Mouse (Mus musculus) liver, embryonic 15.5 days (tissue): Measurements from ENCODE around the gene Pde4b. TPM values are rescaled to one million over a fixed set of nuclear protein-coding genes. Genes with fewer than 3 reads are reported as not detected.
"Not testable (repeated sequence)": the region's sequence is repeated elsewhere in the genome, so short reads cannot be mapped to it uniquely, and the experiment has no call there.

ENCODE experiments used
- ATAC-seq: fragments of 200-750 bp; cut with Nextera tagmentation; 2 replicates; pipeline ENCODE4 v1.8.0; 2017; ENCODE audit warnings: moderate number of reproducible peaks, mild to moderate bottlenecking, moderate library complexity; ENCODE audit not compliant: insufficient read depth
- H3K27ac ChIP-seq: fragments of 300-500 bp; sonication (generic); replicated peaks from 2 replicates; pipeline ENCODE4 v1.5.1; 2015; ENCODE audit warnings: mild to moderate bottlenecking, inconsistent platforms
- H3K27me3 ChIP-seq: fragments of 300-500 bp; sonication (generic); 2 replicates; pipeline ENCODE4 v1.6.1; 2015; ENCODE audit warnings: mild to moderate bottlenecking, inconsistent platforms
- H3K36me3 ChIP-seq: fragments of 300-500 bp; sonication (generic); replicated peaks from 2 replicates; pipeline ENCODE4 v1.6.1; 2015; ENCODE audit warnings: moderate library complexity, mild to moderate bottlenecking, inconsistent platforms
- H3K4me1 ChIP-seq: fragments of 300-500 bp; sonication (generic); replicated peaks from 2 replicates; pipeline ENCODE4 v1.6.1; 2015; ENCODE audit warnings: inconsistent platforms
- H3K4me2 ChIP-seq: fragments of 300-500 bp; sonication (generic); 2 replicates; pipeline ENCODE4 v1.6.1; 2015; ENCODE audit warnings: moderate library complexity, mild to moderate bottlenecking, inconsistent platforms
- H3K4me3 ChIP-seq: fragments of 300-500 bp; sonication (generic); replicated peaks from 2 replicates; pipeline ENCODE4 v1.5.1; 2015; ENCODE audit warnings: mild to moderate bottlenecking, inconsistent platforms
- H3K9ac ChIP-seq: fragments of 300-500 bp; sonication (generic); 2 replicates; pipeline ENCODE4 v1.6.1; 2015; ENCODE audit warnings: moderate library complexity, mild to moderate bottlenecking, inconsistent platforms
- H3K9me3 ChIP-seq: fragments of 300-500 bp; sonication (generic); replicated peaks from 2 replicates; pipeline ENCODE4 v1.6.1; 2016; ENCODE audit warnings: inconsistent platforms
- WGBS: fragments of 180-500 bp; shearing (Covaris S2); methylation state at CpG from one replicate; pipeline ENCODE4 v1.1.7; 2015; ENCODE audit warnings: mixed read lengths; ENCODE audit not compliant: insufficient replicate concordance; 5-methylcytosine and 5-hydroxymethylcytosine counted together
- polyA plus RNA-seq: library from polyadenylated mRNA; unstranded; fragments of >200 nt; fragmentation: Nextera tagmentation; extraction: Ambion mirVana; gene quantifications from 2 replicates; pipeline ENCODE4 v1.2.1, GENCODE M21; 2015

Pde4b gene
- polyA plus RNA-seq, 1 experiment from 2014 or later = 2.5 TPM

DNA sequence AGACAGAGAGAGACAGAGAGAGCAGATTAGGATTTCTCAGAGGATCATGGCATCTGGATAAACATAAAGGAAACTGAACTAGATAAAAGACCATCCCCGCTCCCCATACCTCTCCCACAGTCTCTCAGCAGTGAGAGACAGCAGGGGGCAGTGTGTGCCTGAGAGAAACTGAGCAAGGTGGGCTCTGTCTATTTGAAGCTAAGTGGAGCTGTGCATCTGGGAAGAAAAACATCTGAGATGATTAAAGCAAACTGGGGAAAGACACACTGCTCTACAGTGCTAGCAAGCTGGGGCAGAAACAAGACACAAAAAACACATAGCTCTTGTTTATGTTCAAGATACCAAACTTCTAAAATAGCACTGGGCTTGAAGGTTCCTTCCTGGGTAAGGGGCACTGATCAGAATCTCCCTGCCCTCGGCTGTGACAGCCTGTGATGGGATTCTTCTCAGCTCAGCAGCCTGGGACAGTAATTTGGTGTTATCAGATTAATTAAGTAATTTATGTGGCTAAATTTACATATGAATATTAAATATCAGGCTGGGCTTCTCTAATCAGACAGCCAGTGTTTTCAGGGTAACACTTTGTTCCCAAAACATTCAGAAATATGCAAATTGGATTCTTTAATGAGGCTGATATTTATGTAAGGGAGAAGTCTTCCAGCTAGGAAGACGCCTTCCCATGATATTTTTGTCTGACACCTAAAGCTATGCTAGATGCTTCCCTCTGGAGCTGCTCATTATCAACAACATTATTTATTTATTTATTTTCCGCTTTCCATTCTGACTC lies 399.0 kb downstream of the Pde4b start:
- no peak overlapping the region for H3K27ac ChIP-seq
- H3K4me2 ChIP-seq = no peak overlapping the region
- ATAC-seq = no peak
- WGBS = 43% methylated on average over 4 of the region's 4 CpGs
- H3K9me3 ChIP-seq = no peaks in the 10 kb centered on the region
- no peak overlapping the region for H3K9ac ChIP-seq
- H3K4me3 ChIP-seq = no peak overlapping the region
- H3K4me1 ChIP-seq = no peaks in the 10 kb centered on the region
- no peaks in the 10 kb centered on the region for H3K36me3 ChIP-seq
- H3K27me3 ChIP-seq = no peaks in the 10 kb centered on the region

GRCm38 (mm10) chr4:102486921-102487240 lies 399.5 kb downstream of the Pde4b start:
- no peak overlapping the region for H3K27ac ChIP-seq
- no peak overlapping the region for H3K9ac ChIP-seq
- no peaks in the 10 kb centered on the region for H3K36me3 ChIP-seq
- no peak overlapping the region for H3K4me2 ChIP-seq
- 57% methylated on average over 3 of the region's 3 CpGs for whole genome bisulfite sequencing
- H3K4me3 ChIP-seq = no peak overlapping the region
- H3K4me1 ChIP-seq = no peaks in the 10 kb centered on the region
- no peaks in the 10 kb centered on the region for H3K27me3 ChIP-seq
- H3K9me3 ChIP-seq = no peaks in the 10 kb centered on the region
- ATAC-seq = no peak

DNA sequence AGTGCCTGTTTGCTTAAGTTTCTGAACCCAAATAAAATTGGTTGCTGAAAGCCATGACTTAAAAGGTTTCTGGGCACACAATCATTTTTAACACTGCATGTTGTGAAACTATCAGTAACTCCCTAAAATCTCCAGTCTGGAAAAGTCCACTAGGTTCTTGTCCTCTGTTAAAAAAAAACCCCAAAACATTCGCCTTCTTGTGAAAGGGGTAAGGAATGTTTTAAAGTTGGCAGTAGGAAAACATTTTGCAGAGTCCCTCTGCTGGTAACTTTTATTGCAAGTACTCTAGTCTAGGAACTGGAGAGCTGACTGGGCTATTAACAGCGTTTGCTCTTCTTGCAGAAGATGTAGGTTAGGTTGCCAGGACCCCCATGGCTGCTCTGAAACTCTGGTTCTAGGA lies 400.7 kb downstream of the Pde4b start:
- Histone ChIP-seq H3K9ac (no peak overlapping the region), H3K27me3 (no peaks in the 10 kb centered on the region), H3K4me3 (no peak overlapping the region), H3K4me2 (no peak overlapping the region), H3K4me1 (no peaks in the 10 kb centered on the region), H3K27ac (no peak overlapping the region), H3K36me3 (no peaks in the 10 kb centered on the region), H3K9me3 (no peaks in the 10 kb centered on the region)
- no peak for ATAC-seq
- 32% methylated on average over 2 of the region's 2 CpGs for WGBS

- no peaks in the 10 kb centered on the region for H3K4me1 ChIP-seq
- no peaks in the 10 kb centered on the region for H3K9me3 ChIP-seq
- H3K27me3 ChIP-seq = no peaks in the 10 kb centered on the region
- H3K27ac ChIP-seq = no peak overlapping the region
- no peak overlapping the region for H3K9ac ChIP-seq
- WGBS = 71% methylated on average over 11 of the region's 11 CpGs
- H3K36me3 ChIP-seq = no peaks in the 10 kb centered on the region
- no peak overlapping the region for H3K4me3 ChIP-seq
- H3K4me2 ChIP-seq = no peak overlapping the region
- no peak for ATAC-seq
Measured at GRCm38 (mm10) chr4:102491468-102492123, 404.3 kb downstream of the Pde4b start.

DNA sequence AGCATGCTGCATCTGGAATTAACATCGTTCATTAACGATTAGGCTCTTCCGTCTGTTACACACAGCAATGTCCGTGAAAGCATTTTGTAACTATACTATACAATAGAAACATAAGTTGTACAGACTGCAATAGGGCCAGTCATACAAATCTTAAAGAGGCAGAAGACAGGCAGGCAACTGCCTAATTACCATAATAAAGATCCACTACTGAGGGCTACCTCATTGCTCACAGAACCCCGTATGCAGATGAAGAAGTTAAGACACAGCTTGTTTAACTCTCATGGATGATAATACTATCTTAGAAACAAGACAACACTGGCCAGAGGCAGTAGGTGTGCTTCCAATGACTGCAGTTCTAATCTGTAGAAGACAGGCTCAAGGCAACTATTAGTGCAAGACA lies 405.6 kb downstream of the Pde4b start:
- no peaks in the 10 kb centered on the region for H3K36me3 ChIP-seq
- no peak overlapping the region for H3K9ac ChIP-seq
- no peak overlapping the region for H3K4me2 ChIP-seq
- H3K27me3 ChIP-seq = no peaks in the 10 kb centered on the region
- H3K27ac ChIP-seq = no peak overlapping the region
- H3K9me3 ChIP-seq = no peaks in the 10 kb centered on the region
- no peaks in the 10 kb centered on the region for H3K4me1 ChIP-seq
- no peak for ATAC-seq
- WGBS = 79% methylated on average over 5 of the region's 5 CpGs
- H3K4me3 ChIP-seq = no peak overlapping the region

- Histone ChIP-seq H3K36me3 (no peaks in the 10 kb centered on the region), H3K4me3 (no peak overlapping the region), H3K9me3 (no peaks in the 10 kb centered on the region), H3K4me1 (no peaks in the 10 kb centered on the region), H3K9ac (no peak overlapping the region), H3K4me2 (no peak overlapping the region), H3K27ac (no peak overlapping the region), H3K27me3 (no peaks in the 10 kb centered on the region)
- 37% methylated on average over 4 of the region's 4 CpGs for WGBS
- ATAC-seq = no peak
Measured at GRCm38 (mm10) chr4:102493342-102494128, 406.2 kb downstream of the Pde4b start.

DNA sequence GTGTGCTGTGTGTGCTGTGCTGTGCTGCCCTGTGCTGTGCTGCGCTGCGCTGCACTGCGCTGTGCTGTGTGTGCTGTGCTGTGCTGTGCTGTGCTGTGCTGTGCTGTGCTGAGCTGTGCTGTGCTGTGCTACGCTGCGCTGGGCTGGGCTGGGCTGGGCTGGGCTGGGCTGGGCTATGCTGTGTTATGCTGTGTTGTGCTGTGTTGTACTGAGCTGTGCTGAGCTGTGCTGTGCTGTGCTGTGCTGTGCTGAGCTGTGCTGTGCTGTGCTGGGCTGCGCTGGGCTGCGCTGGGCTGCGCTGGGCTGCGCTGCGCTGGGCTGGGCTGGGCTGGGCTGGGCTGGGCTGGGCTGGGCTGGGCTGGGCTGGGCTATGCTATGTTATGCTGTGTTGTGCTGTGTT lies 406.9 kb downstream of the Pde4b start:
- 78% methylated on average over 10 of the region's 10 CpGs for WGBS
- not testable (repeated sequence) for H3K9me3 ChIP-seq, H3K9ac ChIP-seq, H3K4me3 ChIP-seq, H3K4me1 ChIP-seq, H3K36me3 ChIP-seq, H3K27ac ChIP-seq, H3K4me2 ChIP-seq, H3K27me3 ChIP-seq
- ATAC-seq = 0 out of 2 replicates have a peak, but pooled peaks have one; percentile 37

DNA sequence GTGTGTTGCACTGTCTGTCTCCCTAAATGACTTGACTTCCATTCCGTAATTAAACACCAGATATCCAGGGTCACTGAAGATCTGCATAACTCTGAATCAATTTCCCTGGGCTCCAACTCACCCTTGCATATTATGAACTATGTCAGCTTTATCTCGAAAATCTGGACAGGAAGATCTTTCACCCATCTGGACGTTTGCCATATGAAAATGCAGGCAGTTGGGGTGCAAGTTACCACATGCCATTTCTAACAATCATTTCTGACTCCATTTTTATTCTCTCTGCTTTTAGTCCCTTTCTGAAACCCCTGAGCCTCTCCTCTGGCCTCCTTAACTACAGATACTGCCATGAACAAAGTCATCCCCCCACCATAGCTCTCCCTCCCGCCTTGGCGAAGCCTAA lies 407.7 kb downstream of the Pde4b start:
- Histone ChIP-seq H3K9me3 (no peaks in the 10 kb centered on the region), H3K9ac (no peak overlapping the region), H3K27me3 (no peaks in the 10 kb centered on the region), H3K36me3 (no peaks in the 10 kb centered on the region), H3K4me3 (no peak overlapping the region), H3K4me2 (no peak overlapping the region), H3K4me1 (no peaks in the 10 kb centered on the region), H3K27ac (no peak overlapping the region)
- ATAC-seq = no peak
- 46% methylated on average over 5 of the region's 5 CpGs for WGBS

DNA sequence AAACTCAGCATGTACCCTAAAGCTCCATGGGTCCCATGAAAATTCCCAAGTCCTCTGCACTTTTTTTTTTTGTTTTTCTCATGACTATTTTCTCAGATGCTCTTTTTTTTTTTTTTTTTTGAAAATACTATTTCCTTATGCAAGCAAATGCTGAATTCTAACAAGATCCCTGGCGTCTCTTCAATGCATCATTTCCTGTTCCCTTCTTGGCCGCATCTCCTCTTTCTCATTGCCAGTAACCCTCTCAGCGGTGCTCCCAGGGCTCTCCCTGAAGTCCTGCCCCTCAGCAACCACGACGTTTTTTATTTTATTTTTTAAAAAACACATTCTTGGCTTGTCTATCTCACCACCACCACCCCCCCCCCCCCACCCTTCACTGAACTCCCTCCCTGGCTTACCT lies 408.1 kb downstream of the Pde4b start:
- 27% methylated on average over 5 of the region's 5 CpGs for WGBS
- no peaks in the 10 kb centered on the region for H3K9me3 ChIP-seq
- no peak for ATAC-seq

GRCm38 (mm10) chr4:102496269-102497177 lies 409.2 kb downstream of the Pde4b start:
- H3K9ac ChIP-seq = no peak overlapping the region
- H3K36me3 ChIP-seq = no peaks in the 10 kb centered on the region
- no peak overlapping the region for H3K27ac ChIP-seq
- ATAC-seq = no peak
- no peak overlapping the region for H3K4me3 ChIP-seq
- 69% methylated on average over 20 of the region's 20 CpGs for WGBS
- no peaks in the 10 kb centered on the region for H3K9me3 ChIP-seq
- H3K4me2 ChIP-seq = no peak overlapping the region
- no peaks in the 10 kb centered on the region for H3K4me1 ChIP-seq
- H3K27me3 ChIP-seq = no peaks in the 10 kb centered on the region

More for the DNA sequence above, 408.1 kb downstream of the Pde4b start:
- Histone ChIP-seq H3K4me3 (no peak overlapping the region), H3K36me3 (no peaks in the 10 kb centered on the region), H3K4me2 (no peak overlapping the region), H3K9ac (no peak overlapping the region), H3K27ac (no peak overlapping the region), H3K27me3 (no peaks in the 10 kb centered on the region), H3K4me1 (no peaks in the 10 kb centered on the region)
